Mouse (Mus musculus): ENCODE measurements around the gene Tmem117.

The Tmem117 gene

GRCm38 (mm10) chr15:94776119-94777069 lies 147.4 kb downstream of the Tmem117 start:
- DNase-seq = no peak

- DNase-seq = no peak
Observed at GRCm38 (mm10) chr15:94781556-94781955, 152.5 kb downstream of the Tmem117 start.

- DNase-seq = no peak
Observed at GRCm38 (mm10) chr15:94793455-94793854, 164.4 kb downstream of the Tmem117 start.

- DNase-seq = no peak
Observed at GRCm38 (mm10) chr15:94795484-94795883, 166.5 kb downstream of the Tmem117 start.

GRCm38 (mm10) chr15:94798236-94798635 lies 169.2 kb downstream of the Tmem117 start:
- no peak for DNase-seq

- DNase-seq = no peak
Observed at GRCm38 (mm10) chr15:94801462-94801861, 172.4 kb downstream of the Tmem117 start.

- no peak for DNase-seq
Observed at GRCm38 (mm10) chr15:94802820-94803219, 173.8 kb downstream of the Tmem117 start.

GRCm38 (mm10) chr15:94803624-94804342 lies 174.8 kb downstream of the Tmem117 start:
- DNase-seq = no peak

GRCm38 (mm10) chr15:94806005-94806404 lies 177.0 kb downstream of the Tmem117 start:
- no peak for DNase-seq

- no peak for DNase-seq
Observed at GRCm38 (mm10) chr15:94811550-94811949, 182.5 kb downstream of the Tmem117 start.

- DNase-seq = peak in 1 of 2 experiments; percentile 18
Observed at GRCm38 (mm10) chr15:94814213-94815100, 185.4 kb downstream of the Tmem117 start.

- DNase-seq = no peak
Observed at GRCm38 (mm10) chr15:94835634-94836033, 206.6 kb downstream of the Tmem117 start.

GRCm38 (mm10) chr15:94838646-94839045 lies 209.6 kb downstream of the Tmem117 start:
- no peak for DNase-seq

- no peak for DNase-seq
Observed at GRCm38 (mm10) chr15:94847501-94847900, 218.5 kb downstream of the Tmem117 start.

GRCm38 (mm10) chr15:94859641-94860040 lies 230.6 kb downstream of the Tmem117 start:
- no peak for DNase-seq

GRCm38 (mm10) chr15:94861173-94861572 lies 232.1 kb downstream of the Tmem117 start:
- DNase-seq = no peak

- no peak for DNase-seq
Observed at GRCm38 (mm10) chr15:94864134-94864533, 235.1 kb downstream of the Tmem117 start.

GRCm38 (mm10) chr15:94868372-94868771 lies 239.3 kb downstream of the Tmem117 start:
- DNase-seq = no peak

- no peak for DNase-seq
Observed at GRCm38 (mm10) chr15:94885026-94885425, 256.0 kb downstream of the Tmem117 start.

- DNase-seq = no peak
Observed at GRCm38 (mm10) chr15:94893201-94893600, 264.2 kb downstream of the Tmem117 start.

- no peak for DNase-seq
Observed at GRCm38 (mm10) chr15:94894086-94894485, 265.1 kb downstream of the Tmem117 start.

GRCm38 (mm10) chr15:94895681-94896080 lies 266.6 kb downstream of the Tmem117 start:
- no peak for DNase-seq

GRCm38 (mm10) chr15:94903188-94903587 lies 274.2 kb downstream of the Tmem117 start:
- no peak for DNase-seq
